Mouse (Mus musculus) hindbrain, embryonic 13.5 days (tissue): Measurements from ENCODE around the gene Aipl1. TPM values are rescaled to one million over a fixed set of nuclear protein-coding genes. Genes with fewer than 3 reads are reported as not detected.

Experiments
- ATAC-seq: fragments of 200-750 bp; cut with Nextera tagmentation; 2 replicates; pipeline ENCODE4 v1.8.0; 2017; ENCODE audit warnings: moderate TSS enrichment; ENCODE audit not compliant: low FRiP score
- H3K27ac ChIP-seq: fragments of 300-500 bp; sonication (generic); 2 replicates; pipeline ENCODE4 v1.5.1; 2015; ENCODE audit warnings: inconsistent platforms, mild to moderate bottlenecking, moderate library complexity
- H3K27me3 ChIP-seq: fragments of 300-500 bp; sonication (generic); 2 replicates; pipeline ENCODE4 v1.6.1; 2015; ENCODE audit warnings: mild to moderate bottlenecking, inconsistent platforms
- H3K36me3 ChIP-seq: fragments of 300-500 bp; sonication (generic); 2 replicates; pipeline ENCODE4 v1.6.1; 2015; ENCODE audit warnings: mild to moderate bottlenecking, inconsistent platforms
- H3K4me1 ChIP-seq: fragments of 300-500 bp; sonication (generic); replicated peaks from 2 replicates; pipeline ENCODE4 v1.6.1; 2015; ENCODE audit warnings: inconsistent platforms
- H3K4me2 ChIP-seq: fragments of 300-500 bp; sonication (generic); 2 replicates; pipeline ENCODE4 v1.6.1; 2015; ENCODE audit warnings: inconsistent platforms, mild to moderate bottlenecking, moderate library complexity
- H3K4me3 ChIP-seq: fragments of 300-500 bp; sonication (generic); 2 replicates; pipeline ENCODE4 v1.5.1; 2015; ENCODE audit warnings: mild to moderate bottlenecking, inconsistent platforms
- H3K9ac ChIP-seq: fragments of 300-500 bp; sonication (generic); 2 replicates; pipeline ENCODE4 v1.6.1; 2015; ENCODE audit warnings: mild to moderate bottlenecking, inconsistent platforms
- H3K9me3 ChIP-seq: fragments of 300-500 bp; sonication (generic); 2 replicates; pipeline ENCODE4 v1.6.1; 2016; ENCODE audit warnings: inconsistent platforms
- WGBS: fragments of 180-500 bp; shearing (Covaris S2); methylation state at CpG from one replicate; pipeline ENCODE4 v1.1.7; 2015; 5-methylcytosine and 5-hydroxymethylcytosine counted together
- polyA plus RNA-seq: library from polyadenylated mRNA; unstranded; fragments of >200 nt; fragmentation: Nextera tagmentation; extraction: Ambion mirVana; gene quantifications from 2 replicates; pipeline ENCODE4 v1.2.1, GENCODE M21; 2015

Aipl1 gene
- 0.31 and 0.39 TPM in 2 replicates for polyA plus RNA-seq

- H3K36me3 ChIP-seq: no peaks in the 10 kb centered on the region
- H3K9ac ChIP-seq: no peak within 1 kb of the TSS
- no peaks in the 10 kb centered on the region for H3K9me3 ChIP-seq
- no peak for ATAC-seq
- H3K27me3 ChIP-seq: 0 out of 2 replicates have a peak, but pooled peaks cover 5% of the 10 kb centered on the region
- H3K4me2 ChIP-seq: no peak within 1 kb of the TSS
- peaks cover 40% of the 10 kb centered on the region for H3K4me1 ChIP-seq
- no peak within 1 kb of the TSS for H3K4me3 ChIP-seq
- 55% methylated on average over 4 of the region's 4 CpGs for WGBS
- no peak within 1 kb of the TSS for H3K27ac ChIP-seq
These were observed at the start of gene Aipl1 for GRCm38 (mm10) chr11:72037409-72037808. Gene Aipl1, minus strand, starts transcription at chr11:72037509.

GRCm38 (mm10) chr11:72086251-72087046 is 49.1 kb upstream of the Aipl1 start:
- H3K36me3 ChIP-seq: no peaks in the 10 kb centered on the region
- no peak overlapping the region for H3K4me2 ChIP-seq
- peak overlapping the region; percentile 90 for H3K27ac ChIP-seq
- peaks cover 29% of the 10 kb centered on the region for H3K4me1 ChIP-seq
- no peaks in the 10 kb centered on the region for H3K9me3 ChIP-seq
- peak; percentile 85 for ATAC-seq
- 25% methylated on average over 11 of the region's 11 CpGs for WGBS
- peak overlapping the region; percentile 49; the same call in 1 of the 2 replicates for H3K9ac ChIP-seq
- H3K27me3 ChIP-seq: no peaks in the 10 kb centered on the region
- H3K4me3 ChIP-seq: no peak overlapping the region

- ATAC-seq: no peak
- Histone ChIP-seq H3K4me1 (peaks cover 29% of the 10 kb centered on the region), H3K27me3 (no peaks in the 10 kb centered on the region)
These were observed 47.0 kb upstream of the Aipl1 start for GRCm38 (mm10) chr11:72084337-72084736.

GRCm38 (mm10) chr11:72082601-72083000 is 45.3 kb upstream of the Aipl1 start:
- Histone ChIP-seq H3K4me2 (no peak overlapping the region), H3K4me1 (peaks cover 22% of the 10 kb centered on the region), H3K4me3 (no peak overlapping the region), H3K27me3 (no peaks in the 10 kb centered on the region), H3K27ac (no peak overlapping the region), H3K9ac (no peak overlapping the region), H3K9me3 (no peaks in the 10 kb centered on the region), H3K36me3 (no peaks in the 10 kb centered on the region)
- 94% methylated on average over 4 of the region's 4 CpGs for WGBS
- ATAC-seq: no peak

More at GRCm38 (mm10) chr11:72084337-72084736, 47.0 kb upstream of the Aipl1 start:
- no peak overlapping the region for H3K27ac ChIP-seq
- H3K36me3 ChIP-seq: no peaks in the 10 kb centered on the region
- H3K9me3 ChIP-seq: no peaks in the 10 kb centered on the region
- WGBS: 96% methylated on average over 15 of the region's 15 CpGs
- no peak overlapping the region for H3K9ac ChIP-seq
- H3K4me3 ChIP-seq: no peak overlapping the region
- no peak overlapping the region for H3K4me2 ChIP-seq

- Histone ChIP-seq H3K4me3 (no peak overlapping the region), H3K9ac (no peak overlapping the region), H3K9me3 (no peaks in the 10 kb centered on the region), H3K36me3 (no peaks in the 10 kb centered on the region), H3K27ac (no peak overlapping the region), H3K4me1 (peaks cover under 1% of the 10 kb centered on the region), H3K27me3 (no peaks in the 10 kb centered on the region), H3K4me2 (no peak overlapping the region)
- ATAC-seq: no peak
- WGBS: 60% methylated on average over 6 of the region's 6 CpGs
These were observed 43.2 kb upstream of the Aipl1 start for GRCm38 (mm10) chr11:72080461-72080860.

- Histone ChIP-seq H3K4me2 (no peak overlapping the region), H3K4me3 (no peak overlapping the region), H3K27ac (no peak overlapping the region), H3K36me3 (no peaks in the 10 kb centered on the region), H3K27me3 (0 out of 2 replicates have a peak, but pooled peaks cover 10% of the 10 kb centered on the region), H3K4me1 (no peaks in the 10 kb centered on the region; the same call in none of the 2 replicates), H3K9ac (no peak overlapping the region), H3K9me3 (no peaks in the 10 kb centered on the region)
- no peak for ATAC-seq
- WGBS: 41% methylated on average over 4 of the region's 4 CpGs
These were observed 41.3 kb upstream of the Aipl1 start for GRCm38 (mm10) chr11:72078647-72079046.

- no peak for ATAC-seq
- no peaks in the 10 kb centered on the region for H3K9me3 ChIP-seq
- H3K4me1 ChIP-seq: no peaks in the 10 kb centered on the region; the same call in none of the 2 replicates
- no peak overlapping the region for H3K9ac ChIP-seq
- WGBS: 38% methylated on average over 3 of the region's 3 CpGs
- H3K27me3 ChIP-seq: 0 out of 2 replicates have a peak, but pooled peaks cover 10% of the 10 kb centered on the region
- H3K36me3 ChIP-seq: no peaks in the 10 kb centered on the region
- no peak overlapping the region for H3K27ac ChIP-seq
- no peak overlapping the region for H3K4me3 ChIP-seq
- H3K4me2 ChIP-seq: no peak overlapping the region
These were observed 40.7 kb upstream of the Aipl1 start for GRCm38 (mm10) chr11:72078056-72078455.

GRCm38 (mm10) chr11:72074230-72074629 is 36.9 kb upstream of the Aipl1 start:
- Histone ChIP-seq H3K27ac (no peak overlapping the region), H3K9ac (no peak overlapping the region), H3K4me3 (no peak overlapping the region), H3K9me3 (no peaks in the 10 kb centered on the region), H3K4me1 (peaks cover 18% of the 10 kb centered on the region), H3K36me3 (no peaks in the 10 kb centered on the region), H3K4me2 (no peak overlapping the region), H3K27me3 (0 out of 2 replicates have a peak, but pooled peaks cover 10% of the 10 kb centered on the region)
- ATAC-seq: no peak
- whole genome bisulfite sequencing: 86% methylated on average over 13 of the region's 13 CpGs

- no peaks in the 10 kb centered on the region for H3K9me3 ChIP-seq
- H3K4me2 ChIP-seq: no peak overlapping the region
- ATAC-seq: no peak; the same call in 1 of the 2 replicates
These were observed 35.1 kb upstream of the Aipl1 start for GRCm38 (mm10) chr11:72072331-72072905.

GRCm38 (mm10) chr11:72070733-72071132 is 33.4 kb upstream of the Aipl1 start:
- H3K9ac ChIP-seq: no peak overlapping the region
- H3K27me3 ChIP-seq: 0 out of 2 replicates have a peak, but pooled peaks cover 15% of the 10 kb centered on the region
- H3K4me1 ChIP-seq: peaks cover 25% of the 10 kb centered on the region
- no peak overlapping the region for H3K27ac ChIP-seq
- no peaks in the 10 kb centered on the region for H3K9me3 ChIP-seq
- no peak overlapping the region for H3K4me3 ChIP-seq
- no peaks in the 10 kb centered on the region for H3K36me3 ChIP-seq
- 76% methylated on average over 9 of the region's 9 CpGs for WGBS
- ATAC-seq: no peak
- no peak overlapping the region for H3K4me2 ChIP-seq

More at GRCm38 (mm10) chr11:72072331-72072905, 35.1 kb upstream of the Aipl1 start:
- Histone ChIP-seq H3K36me3 (no peaks in the 10 kb centered on the region), H3K4me3 (no peak overlapping the region), H3K9ac (no peak overlapping the region), H3K4me1 (peaks cover 23% of the 10 kb centered on the region), H3K27ac (peak overlapping the region; percentile 1; the same call in 1 of the 2 replicates), H3K27me3 (0 out of 2 replicates have a peak, but pooled peaks cover 10% of the 10 kb centered on the region)
- WGBS: 38% methylated on average over 6 of the region's 6 CpGs

GRCm38 (mm10) chr11:72068026-72068425 is 30.7 kb upstream of the Aipl1 start:
- Histone ChIP-seq H3K4me3 (no peak overlapping the region), H3K4me2 (no peak overlapping the region), H3K27ac (no peak overlapping the region; the same call in 1 of the 2 replicates), H3K36me3 (peaks cover 7% of the 10 kb centered on the region; the same call in 1 of the 2 replicates), H3K27me3 (0 out of 2 replicates have a peak, but pooled peaks cover 5% of the 10 kb centered on the region), H3K9me3 (peaks cover 18% of the 10 kb centered on the region), H3K9ac (no peak overlapping the region), H3K4me1 (peaks cover 25% of the 10 kb centered on the region)
- no peak for ATAC-seq
- 46% methylated on average over 7 of the region's 7 CpGs for WGBS

- Histone ChIP-seq H3K9ac (no peak overlapping the region), H3K4me1 (peaks cover 23% of the 10 kb centered on the region), H3K36me3 (peaks cover 7% of the 10 kb centered on the region; the same call in 1 of the 2 replicates), H3K9me3 (peaks cover 18% of the 10 kb centered on the region), H3K27ac (no peak overlapping the region), H3K4me2 (no peak overlapping the region), H3K27me3 (0 out of 2 replicates have a peak, but pooled peaks cover 5% of the 10 kb centered on the region), H3K4me3 (no peak overlapping the region)
- 71% methylated on average over 5 of the region's 5 CpGs for WGBS
- ATAC-seq: no peak
These were observed 30.0 kb upstream of the Aipl1 start for GRCm38 (mm10) chr11:72067326-72067725.
